Mouse (Mus musculus): ENCODE measurements around the gene Gm43951.

Gm43951 gene

GRCm38 (mm10) chr11:72206341-72207203 lies at the start of gene Gm43951:
Gene Gm43951 (minus strand): TSS chr11:72206840.
- peak; percentile 28 for DNase-seq (ENCODE audit: low read depth, low spot score)

DNA sequence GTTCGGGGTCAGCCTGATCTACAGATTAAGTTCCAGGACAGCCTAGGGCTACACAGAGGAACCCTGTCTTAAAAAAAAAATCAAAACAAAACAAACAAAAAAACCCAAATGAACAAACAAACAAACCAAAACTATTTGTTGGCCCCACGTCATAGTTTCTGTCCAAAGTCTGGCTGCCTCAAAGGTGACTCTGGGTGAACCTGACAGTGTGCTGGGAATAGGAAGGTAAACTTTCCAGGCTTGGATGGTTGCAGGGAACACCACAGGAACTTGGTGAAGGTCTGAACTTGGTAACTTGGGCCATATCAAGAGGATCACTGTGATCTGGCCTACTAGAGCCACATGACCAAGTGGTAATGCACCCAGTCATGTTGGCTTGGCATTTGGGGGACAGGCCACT lies 49.8 kb upstream of the Gm43951 start:
- no peak for DNase-seq (ENCODE audit: low read depth, low spot score)

GRCm38 (mm10) chr11:72255629-72256028 lies 49.0 kb upstream of the Gm43951 start:
- no peak for DNase-seq (ENCODE audit: low read depth, low spot score)

DNA sequence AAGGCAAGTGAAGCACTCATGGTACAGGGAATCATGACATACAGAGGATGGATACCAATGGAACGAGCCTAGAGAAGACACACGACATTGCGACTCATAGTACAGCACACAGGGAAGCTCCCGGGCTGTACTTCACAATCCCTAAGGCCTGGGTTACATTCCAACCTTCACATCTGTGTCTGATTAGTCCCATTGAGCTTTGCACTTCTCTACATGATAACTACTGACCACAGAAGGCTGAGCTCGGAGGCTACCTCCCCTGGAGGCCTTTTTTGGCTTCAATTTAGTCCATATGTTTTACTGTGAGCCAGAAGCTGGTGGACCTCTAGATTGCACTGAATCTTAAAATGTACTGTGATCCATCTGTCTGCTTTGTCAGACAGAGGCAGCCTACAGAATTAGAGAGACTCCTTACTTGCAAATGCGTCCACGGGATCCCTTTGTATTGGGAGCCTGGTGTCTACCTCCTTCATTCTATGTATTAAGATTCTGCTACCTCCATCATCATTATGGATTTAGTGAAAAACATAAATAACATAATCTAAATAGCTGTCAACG lies 38.6 kb upstream of the Gm43951 start:
- no peak for DNase-seq (ENCODE audit: low read depth, low spot score)

DNA sequence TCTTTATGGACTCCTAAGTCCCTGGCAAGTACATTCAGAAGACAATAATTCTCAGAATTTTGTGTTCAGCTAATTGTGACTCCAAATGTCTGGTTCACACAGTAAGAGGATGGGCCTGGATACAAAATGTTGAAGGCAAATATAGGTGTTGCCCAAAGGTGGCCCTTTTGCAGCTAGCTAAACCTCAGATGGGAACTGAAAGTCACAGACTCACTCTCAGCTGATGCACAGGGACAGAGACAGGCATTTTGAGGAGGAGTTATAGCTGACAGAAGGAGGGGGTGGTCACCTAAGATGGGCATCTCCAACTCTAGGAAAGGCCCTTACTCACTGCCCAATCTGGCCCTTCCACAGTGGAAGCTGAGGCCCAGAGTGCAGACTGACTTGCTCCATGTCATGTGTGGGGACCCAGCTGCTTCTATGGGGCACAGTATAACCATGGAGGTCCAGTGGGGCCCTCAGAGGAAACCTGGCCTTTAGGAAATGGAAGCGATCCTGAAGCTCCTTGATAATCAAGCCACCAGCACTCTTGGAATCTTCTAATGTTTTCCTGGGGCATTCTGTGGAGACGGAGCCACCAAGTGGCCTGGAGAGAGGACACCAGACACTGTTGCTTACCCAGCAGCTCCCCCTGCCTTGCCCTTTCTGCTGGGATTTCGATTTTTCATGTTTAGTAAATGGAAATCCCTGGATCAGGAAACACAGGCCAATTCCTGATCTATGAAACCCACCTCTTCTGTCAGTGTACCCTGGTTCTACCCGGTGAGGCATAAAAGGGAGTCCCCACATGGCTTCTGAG lies 33.6 kb upstream of the Gm43951 start:
- no peak for DNase-seq (ENCODE audit: low read depth, low spot score)

DNA sequence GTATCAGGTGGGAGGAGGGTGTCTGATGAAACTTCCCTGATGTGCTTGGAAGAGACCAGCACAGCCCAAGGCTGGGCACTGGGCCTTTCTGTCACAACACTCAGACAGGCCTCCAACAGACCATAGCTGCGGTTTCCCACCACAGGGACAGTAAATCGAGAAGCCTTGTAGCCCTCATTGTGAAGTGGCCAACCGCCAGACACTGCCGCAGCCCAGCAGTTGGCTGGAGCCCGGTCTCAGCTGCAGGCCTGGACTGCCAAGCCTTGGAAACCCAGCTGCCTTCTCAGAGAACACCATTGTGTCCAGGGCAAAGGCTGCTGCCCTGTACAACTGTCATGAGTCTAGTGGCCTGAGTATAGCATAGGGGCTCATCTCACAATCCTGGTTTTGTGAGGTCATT lies 27.4 kb upstream of the Gm43951 start:
- DNase-seq (ENCODE audit: low read depth, low spot score): no peak

- DNase-seq (ENCODE audit: low read depth, low spot score): no peak
These were observed 26.4 kb upstream of the Gm43951 start for GRCm38 (mm10) chr11:72232991-72233390.

- no peak for DNase-seq (ENCODE audit: low read depth, low spot score)
These were observed 25.4 kb upstream of the Gm43951 start for GRCm38 (mm10) chr11:72232068-72232467.

- no peak for DNase-seq (ENCODE audit: low read depth, low spot score)
These were observed 21.9 kb upstream of the Gm43951 start for GRCm38 (mm10) chr11:72228513-72228912.

- DNase-seq (ENCODE audit: low read depth, low spot score): no peak
These were observed 20.3 kb upstream of the Gm43951 start for GRCm38 (mm10) chr11:72226901-72227300.

- no peak for DNase-seq (ENCODE audit: low read depth, low spot score)
These were observed 19.6 kb upstream of the Gm43951 start for GRCm38 (mm10) chr11:72226020-72226791.

DNA sequence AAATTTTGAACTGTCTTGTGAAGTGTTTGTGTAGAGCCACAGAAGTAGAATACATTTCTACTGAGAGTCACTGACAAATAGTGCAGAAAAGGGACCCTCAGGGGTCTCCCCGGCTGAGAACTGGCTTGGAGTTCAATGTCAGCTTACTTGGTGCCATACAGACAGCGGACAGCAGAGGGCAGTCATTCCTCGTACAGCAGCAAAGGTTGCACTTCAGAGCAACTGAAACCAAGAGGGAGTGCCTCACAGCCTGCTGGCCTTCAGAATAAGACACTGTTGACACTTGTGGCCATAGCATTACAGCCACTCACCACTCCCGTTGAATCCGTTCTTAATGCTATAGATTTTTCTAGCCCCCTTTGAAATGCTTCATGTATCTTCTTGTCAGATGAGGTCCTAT lies 18.2 kb upstream of the Gm43951 start:
- peak; percentile 75 for DNase-seq (ENCODE audit: low read depth, low spot score)

- DNase-seq (ENCODE audit: low read depth, low spot score): no peak
These were observed 16.8 kb upstream of the Gm43951 start for GRCm38 (mm10) chr11:72223414-72223813.

GRCm38 (mm10) chr11:72221278-72221677 lies 14.6 kb upstream of the Gm43951 start:
- peak; percentile 61 for DNase-seq (ENCODE audit: low read depth, low spot score)

DNA sequence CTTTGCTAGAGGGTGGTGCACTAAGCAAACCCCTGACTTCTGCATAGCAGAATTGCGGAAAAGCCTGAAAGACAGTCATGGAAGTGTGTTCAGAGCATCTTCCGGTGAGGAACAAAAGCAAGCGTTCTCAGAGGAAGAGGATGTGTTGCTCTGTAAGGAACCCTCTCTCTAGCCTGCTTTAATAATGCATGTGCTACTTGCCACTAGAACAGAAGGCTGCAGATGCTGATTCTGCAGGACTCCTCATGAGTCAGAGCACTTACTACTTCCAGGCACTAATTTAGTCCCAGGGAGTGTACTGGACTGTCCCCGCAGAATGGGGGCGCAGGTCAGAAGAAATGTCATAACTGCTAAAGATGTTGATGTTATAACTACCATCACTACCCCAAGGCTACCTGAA lies 10.5 kb upstream of the Gm43951 start:
- no peak for DNase-seq (ENCODE audit: low read depth, low spot score)

- peak; percentile 45 for DNase-seq (ENCODE audit: low read depth, low spot score)
These were observed 8.8 kb upstream of the Gm43951 start, which contains the start of gene Med31 for GRCm38 (mm10) chr11:72215410-72215797. Gene Med31 (minus strand): TSS chr11:72215592.

DNA sequence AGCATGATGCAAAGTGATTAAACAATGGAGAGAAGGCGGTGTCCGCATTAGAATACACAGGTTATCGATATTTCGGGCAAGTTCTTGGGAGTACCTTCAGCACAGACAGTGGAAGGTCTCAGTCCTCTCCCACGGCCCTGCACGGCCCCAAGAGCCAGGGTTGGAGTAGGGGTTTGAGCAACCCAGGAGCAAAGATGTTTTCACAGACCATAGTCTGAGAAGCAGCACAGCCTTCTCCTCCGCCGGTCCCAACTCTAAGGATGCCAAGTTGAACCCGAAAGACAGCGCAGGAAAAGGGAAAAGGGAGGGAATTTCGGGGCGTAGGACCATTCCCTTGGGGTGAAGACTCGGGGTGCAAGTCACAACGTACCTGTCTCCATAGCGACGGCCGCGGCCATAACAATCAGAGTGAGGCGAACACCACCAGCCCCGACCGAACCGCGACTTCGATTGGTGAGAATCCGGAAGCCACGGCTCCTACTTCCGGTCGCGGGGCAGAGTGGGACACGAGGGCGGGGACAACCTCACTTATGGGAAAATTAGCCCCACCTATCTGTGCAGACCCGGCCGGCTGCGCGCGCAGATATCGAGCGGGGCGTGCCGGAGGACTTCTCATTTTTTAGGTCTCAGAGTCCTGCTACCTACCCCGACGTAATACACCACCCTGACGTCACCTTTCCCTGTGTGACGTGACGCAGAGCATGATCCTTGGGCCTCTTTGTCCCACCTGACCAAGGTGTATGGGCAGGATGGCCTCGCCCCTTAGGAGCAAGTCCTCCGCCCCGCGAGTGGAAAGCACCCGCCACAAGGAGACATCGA lies 8.2 kb upstream of the Gm43951 start:
- DNase-seq (ENCODE audit: low read depth, low spot score): peak; percentile 97

- DNase-seq (ENCODE audit: low read depth, low spot score): no peak
These were observed 1.3 kb upstream of the Gm43951 start for GRCm38 (mm10) chr11:72207834-72208377.

DNA sequence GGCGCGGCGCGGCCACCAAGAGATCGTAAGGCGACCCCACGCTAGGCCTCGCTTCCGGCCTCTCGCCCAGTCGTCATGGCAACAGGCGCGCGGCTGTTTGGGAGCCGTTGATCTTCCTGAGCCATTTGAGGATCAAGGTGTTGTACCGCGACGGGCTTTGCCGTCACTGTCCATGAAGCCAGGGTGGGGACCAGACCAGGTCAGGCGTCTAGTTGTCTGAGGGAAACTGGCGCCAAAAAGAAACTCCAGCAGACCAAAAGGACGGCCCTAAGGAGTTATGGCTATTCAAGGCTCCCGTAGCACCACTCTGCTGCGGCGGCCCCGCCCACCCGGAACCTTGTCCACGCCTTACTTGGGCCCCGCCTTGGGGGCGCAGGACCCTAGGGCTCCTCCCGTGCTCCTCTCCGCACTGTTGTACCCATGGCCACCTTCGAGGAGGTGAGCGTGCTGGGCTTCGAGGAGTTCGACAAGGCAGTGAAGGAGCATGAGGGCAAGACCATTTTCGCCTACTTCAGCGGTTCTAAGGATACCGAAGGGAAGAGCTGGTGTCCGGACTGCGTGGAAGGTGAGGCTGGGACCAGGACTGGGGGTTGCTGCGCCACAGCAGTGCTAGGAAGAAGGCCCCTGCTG lies 679 bp upstream of the Gm43951 start, which contains the start of the genes 4933427D14Rik and Txndc17:
4933427D14Rik (minus strand) TSS at position 256 of the 630 bp plus-strand sequence.
Txndc17 (plus strand) TSS at position 344 of the 630 bp plus-strand sequence.
- DNase-seq (ENCODE audit: low read depth, low spot score): peak; percentile 81

- DNase-seq (ENCODE audit: low read depth, low spot score): no peak
These were observed 1.4 kb downstream of the Gm43951 start for GRCm38 (mm10) chr11:72205256-72205655.
